Mouse (Mus musculus) macrophage (primary cell): ENCODE results near the gene Zfp763. TPM values are rescaled to one million over a fixed set of nuclear protein-coding genes. Genes with fewer than 3 reads are reported as not detected.
"Not testable (repeated sequence)": the region's sequence is repeated elsewhere in the genome, so short reads cannot be mapped to it uniquely, and the experiment has no call there.

Experiments
- H3K27ac ChIP-seq: fragments of 350-480 bp; formaldehyde crosslinking; 2 replicates; pipeline ENCODE4 v1.9.0; 2021
- H3K36me3 ChIP-seq: fragments of 350-480 bp; formaldehyde crosslinking; 2 replicates; pipeline ENCODE4 v1.9.0; 2021; ENCODE audit errors: inconsistent target
- H3K4me3 ChIP-seq: fragments of 350-480 bp; formaldehyde crosslinking; 2 replicates; pipeline ENCODE4 v1.9.0; 2021; ENCODE audit errors: inconsistent target
- H3K79me2 ChIP-seq: fragments of 350-480 bp; formaldehyde crosslinking; 2 replicates; pipeline ENCODE4 v1.9.0; 2021; ENCODE audit errors: inconsistent target
- WGBS: methylation state at CpG from one replicate; pipeline ENCODE4 v1.1.7; 2026; ENCODE audit warnings: inconsistent platforms; ENCODE audit not compliant: missing documents; 5-methylcytosine and 5-hydroxymethylcytosine counted together
- polyA plus RNA-seq: library from polyadenylated mRNA; stranded (reverse); fragments of 250-400 nt; gene quantifications from 3 replicates; pipeline ENCODE4 v1.2.4, GENCODE M21; 2018; ENCODE audit warnings: inconsistent platforms
- total RNA-seq, 78 experiments: library from RNA; depleted of rRNA; stranded (reverse); fragments of 250-400 nt; gene quantifications; 1 replicate in 9 of 78; 2 replicates in 24 of 78; 3 replicates in 43 of 78; 4 replicates in 2 of 78; pipeline ENCODE4 v1.2.4; 2018; ENCODE audit warnings: inconsistent platforms in 56 of 78

Gene Zfp763
- total RNA-seq (2018; cell fraction: chromatin; rRNA removed): 1 to 10 TPM in 18 of 26 experiments, under 1 TPM in 8; 0.24 to 7.4 (median 1.7) TPM
- 1 to 10 TPM in 18 of 26 experiments, under 1 TPM in 8; 0.23 to 3.7 (median 2.4) TPM for total RNA-seq (2018; cell fraction: cytosol; rRNA removed)
- total RNA-seq (2018; cell fraction: nucleus; rRNA removed): 1 to 10 TPM in 18 of 26 experiments, under 1 TPM in 8; 0.30 to 7.4 (median 1.5) TPM
- 1.9 to 3.2 TPM (median 3.1 TPM) in 3 replicates for polyA plus RNA-seq

DNA sequence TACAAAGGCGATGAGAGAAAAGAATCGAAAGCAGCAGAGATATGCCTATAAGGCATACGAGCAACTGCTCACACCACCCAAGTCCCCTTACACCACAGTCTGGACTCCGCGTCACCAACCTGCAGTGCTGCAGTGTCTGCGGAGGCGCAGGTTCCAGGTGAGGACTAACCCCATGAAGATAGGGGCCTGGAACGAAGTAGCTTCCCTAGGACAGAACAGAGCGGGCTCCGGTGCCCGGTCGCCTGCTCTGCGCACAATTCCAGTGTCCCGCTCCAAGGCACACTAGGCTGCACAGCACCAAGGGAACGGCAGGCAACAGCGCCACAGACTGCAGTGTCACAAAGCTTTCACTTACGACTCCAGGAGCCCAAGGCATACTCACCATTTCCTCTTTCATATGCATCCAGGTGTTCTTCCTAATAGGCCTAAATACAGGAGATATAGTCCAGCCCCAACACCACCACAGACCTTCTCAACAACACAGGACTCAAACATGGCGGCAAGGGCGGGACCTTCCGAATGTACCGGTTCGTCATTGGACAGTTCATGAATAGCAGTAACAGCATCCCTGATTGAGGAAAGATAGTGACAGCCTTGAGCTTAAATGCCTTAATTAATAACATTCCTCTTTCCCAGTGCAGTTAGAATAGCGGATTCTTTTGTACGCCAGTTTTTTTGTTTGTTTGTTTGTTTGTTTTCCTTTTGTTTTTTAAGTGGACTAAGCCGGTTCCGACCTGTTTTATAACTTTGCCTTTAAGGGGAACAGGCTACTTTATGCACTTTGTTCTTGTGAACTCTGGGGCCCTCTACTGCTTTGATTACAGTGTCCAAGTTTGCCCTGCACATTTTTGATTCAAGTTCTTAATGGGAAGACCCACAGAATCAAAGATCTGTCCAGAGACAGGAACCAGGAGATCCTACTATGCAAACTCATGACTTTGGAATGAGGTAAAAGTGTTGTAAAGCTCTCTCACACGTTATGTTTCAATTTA is at the start of gene Zfp763:
Gene Zfp763 (minus strand): TSS at position 503 of the 992 bp plus-strand sequence.
- H3K36me3 ChIP-seq: no peaks in the 10 kb centered on the region
- peak within 1 kb of the TSS; percentile 69 for H3K4me3 ChIP-seq
- 0 out of 2 replicates have a peak within 1 kb of the TSS, but pooled peaks have one; percentile 14 for H3K27ac ChIP-seq
- H3K79me2 ChIP-seq: peaks cover 24% of the 10 kb centered on the region; the same call in 1 of the 2 replicates
- 2% methylated on average over 26 of the region's 27 CpGs for WGBS

- 67% methylated on average over 1 of the region's 1 CpGs for WGBS
- no peak within 1 kb of the TSS for H3K27ac ChIP-seq
- no peaks in the 10 kb centered on the region for H3K36me3 ChIP-seq
- no peaks in the 10 kb centered on the region for H3K79me2 ChIP-seq
- no peak within 1 kb of the TSS for H3K4me3 ChIP-seq
These were observed 34.8 kb upstream of the Zfp763 start, which contains the start of gene 4921501E09Rik for GRCm38 (mm10) chr17:33067958-33068357. Gene 4921501E09Rik, minus strand, starts transcription at chr17:33068058.

DNA sequence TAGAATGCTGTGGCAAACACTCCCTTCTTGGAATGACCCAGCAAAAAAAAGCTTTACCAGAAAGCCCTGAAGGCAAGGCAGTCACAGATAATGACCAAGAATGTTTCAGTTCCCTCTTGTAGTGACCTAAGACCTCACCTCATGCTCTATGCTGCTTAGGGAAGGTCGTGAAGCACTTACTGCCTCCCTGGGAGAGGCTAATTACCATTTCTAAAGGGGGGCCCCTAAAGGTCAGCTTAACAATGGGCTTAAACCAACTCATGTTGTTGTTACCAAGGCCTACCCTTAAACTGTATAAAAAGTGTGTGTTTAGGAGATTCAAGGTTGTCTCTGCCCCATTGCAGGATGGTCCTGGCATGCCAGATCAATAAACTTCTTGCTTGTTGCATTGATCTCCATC is 29.8 kb upstream of the Zfp763 start:
- no peak overlapping the region for H3K4me3 ChIP-seq
- 0% methylated on average over 1 of the region's 1 CpGs for WGBS
- no peaks in the 10 kb centered on the region for H3K36me3 ChIP-seq
- no peaks in the 10 kb centered on the region for H3K79me2 ChIP-seq
- H3K27ac ChIP-seq: no peak overlapping the region

- Histone ChIP-seq H3K27ac (no peak overlapping the region), H3K79me2 (no peaks in the 10 kb centered on the region), H3K36me3 (no peaks in the 10 kb centered on the region), H3K4me3 (no peak overlapping the region)
- 15% methylated on average over 1 of the region's 1 CpGs for whole genome bisulfite sequencing
These were observed 25.6 kb upstream of the Zfp763 start for GRCm38 (mm10) chr17:33058791-33059190.

DNA sequence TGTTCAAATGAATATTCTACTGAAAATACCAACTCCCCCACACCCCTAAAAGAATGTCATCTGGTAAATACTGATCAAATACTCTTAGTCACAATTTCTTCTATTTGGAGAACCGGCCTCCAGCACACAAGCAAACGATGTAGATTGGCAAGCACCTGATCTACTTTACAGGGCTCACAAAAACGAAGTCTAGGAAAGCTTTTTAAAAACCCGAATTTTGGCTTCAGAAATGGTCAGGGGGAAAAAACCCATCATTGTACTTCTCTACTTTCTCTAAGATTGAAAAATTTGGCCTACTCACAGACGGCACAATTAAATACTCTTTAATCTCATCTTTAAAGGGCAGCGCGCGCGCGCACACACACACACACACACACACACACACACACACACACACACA is 826 bp downstream of the Zfp763 start:
- H3K4me3 ChIP-seq: peak overlapping the region; percentile 69
- H3K79me2 ChIP-seq: peaks cover 24% of the 10 kb centered on the region; the same call in 1 of the 2 replicates
- WGBS: 4% methylated on average over 4 of the region's 10 CpGs
- H3K27ac ChIP-seq: no peak overlapping the region
- no peaks in the 10 kb centered on the region for H3K36me3 ChIP-seq

- H3K27ac ChIP-seq, H3K4me3 ChIP-seq, H3K79me2 ChIP-seq: not testable (repeated sequence)
- peaks cover 26% of the 10 kb centered on the region for H3K36me3 ChIP-seq
These were observed 12.8 kb downstream of the Zfp763 start for GRCm38 (mm10) chr17:33020434-33020833.

GRCm38 (mm10) chr17:33008337-33008736 is 24.9 kb downstream of the Zfp763 start:
- H3K4me3 ChIP-seq: no peak overlapping the region
- H3K79me2 ChIP-seq: no peaks in the 10 kb centered on the region
- WGBS: 48% methylated on average over 9 of the region's 9 CpGs
- peaks cover 21% of the 10 kb centered on the region for H3K36me3 ChIP-seq
- H3K27ac ChIP-seq: no peak overlapping the region

DNA sequence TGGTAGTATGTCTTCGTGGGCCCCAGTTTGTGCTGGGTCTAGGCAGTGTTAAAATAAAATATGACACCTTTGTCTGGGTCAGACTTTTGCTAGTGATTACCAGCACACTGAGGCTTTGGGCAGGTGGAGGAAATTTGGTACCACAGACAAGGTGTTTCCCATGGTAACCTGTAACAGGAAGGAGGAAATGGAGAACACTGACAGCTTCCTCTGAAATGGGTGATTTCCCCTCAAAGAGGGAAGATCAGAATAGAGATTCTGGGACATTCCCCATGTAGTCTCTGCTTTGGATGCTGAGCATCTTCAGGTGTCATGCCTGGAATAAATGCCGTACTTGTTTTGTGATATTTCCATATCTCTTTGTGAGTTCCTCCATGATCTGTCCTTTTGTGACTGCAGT is 34.7 kb downstream of the Zfp763 start:
- H3K36me3 ChIP-seq: peaks cover 34% of the 10 kb centered on the region
- 91% methylated on average over 2 of the region's 2 CpGs for WGBS
- H3K27ac ChIP-seq: no peak overlapping the region
- no peak overlapping the region for H3K4me3 ChIP-seq
- H3K79me2 ChIP-seq: peaks cover 63% of the 10 kb centered on the region

DNA sequence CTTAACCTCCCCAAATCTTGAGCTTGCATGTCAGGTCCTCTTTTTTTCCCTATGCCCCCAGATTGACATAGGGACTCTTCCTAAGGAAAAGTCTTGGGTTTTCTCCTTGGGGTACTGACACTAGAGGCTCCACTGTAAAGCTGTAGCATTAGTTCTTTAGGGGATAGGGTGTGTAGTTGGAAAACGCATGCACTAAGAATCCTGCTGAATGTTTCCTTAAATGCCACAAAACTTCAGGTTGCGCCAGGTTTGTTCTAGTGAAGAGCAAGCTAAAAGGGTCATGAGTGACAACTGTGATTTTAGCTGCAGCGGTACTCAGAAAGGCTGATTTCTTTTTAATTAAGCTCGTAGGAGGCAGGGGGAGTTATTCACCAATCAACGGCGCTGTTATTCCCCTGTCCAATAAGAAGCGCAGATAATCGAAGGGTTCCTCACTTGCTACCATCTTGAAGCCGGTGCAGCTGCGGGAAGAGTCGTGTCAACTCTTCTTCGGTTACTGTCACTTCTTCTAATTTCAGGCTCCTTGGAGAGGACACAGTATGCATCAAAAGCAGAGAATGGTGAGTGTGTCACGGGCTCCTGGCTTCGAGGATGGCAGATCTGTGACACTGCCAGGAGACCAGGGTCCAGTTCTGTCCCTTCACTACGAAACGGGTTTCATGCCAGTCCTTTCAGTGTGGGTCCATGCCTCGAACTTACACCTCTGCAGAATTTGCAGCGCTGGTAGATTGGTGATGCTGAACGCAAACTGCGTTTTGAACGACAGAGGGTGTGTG is 40.3 kb downstream of the Zfp763 start, which contains the start of gene Zfp952:
Gene Zfp952 (plus strand): TSS at position 431 of the 776 bp plus-strand sequence.
- Histone ChIP-seq H3K27ac (peak within 1 kb of the TSS; percentile 61), H3K79me2 (peaks cover 41% of the 10 kb centered on the region)

GRCm38 (mm10) chr17:32991965-32992698 is 41.1 kb downstream of the Zfp763 start:
- Histone ChIP-seq H3K27ac (no peak overlapping the region), H3K36me3 (0 out of 2 replicates have a peak, but pooled peaks cover 7% of the 10 kb centered on the region), H3K79me2 (peaks cover 40% of the 10 kb centered on the region), H3K4me3 (peak overlapping the region; percentile 95; the same call in 1 of the 2 replicates)
- 67% methylated on average over 9 of the region's 12 CpGs for WGBS

More for the DNA sequence above, 40.3 kb downstream of the Zfp763 start, which contains the start of gene Zfp952:
- Histone ChIP-seq H3K4me3 (peak within 1 kb of the TSS; percentile 95), H3K36me3 (0 out of 2 replicates have a peak, but pooled peaks cover 7% of the 10 kb centered on the region)
- WGBS: 2% methylated on average over 21 of the region's 21 CpGs

DNA sequence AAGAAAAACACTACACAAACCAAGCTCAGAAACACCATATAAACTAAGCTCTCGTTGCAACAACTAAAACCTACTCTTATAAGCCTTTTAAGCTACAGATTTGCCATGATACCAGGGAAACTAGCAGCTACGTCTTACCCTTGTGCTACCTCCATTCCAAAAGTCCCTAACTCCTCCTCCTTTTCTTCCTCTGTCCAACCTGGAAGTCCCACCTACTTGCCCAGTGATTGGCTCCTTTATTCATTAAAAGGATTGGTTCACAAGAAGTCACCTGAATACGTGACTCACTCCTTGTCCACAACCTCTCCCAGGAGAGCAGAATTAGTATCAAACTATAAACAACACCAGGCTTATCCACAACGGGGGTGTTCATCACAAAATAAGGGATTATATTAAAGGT is 46.9 kb downstream of the Zfp763 start:
- Histone ChIP-seq H3K36me3 (no peaks in the 10 kb centered on the region), H3K27ac (no peak overlapping the region), H3K4me3 (no peak overlapping the region), H3K79me2 (no peaks in the 10 kb centered on the region)
- 80% methylated on average over 4 of the region's 4 CpGs for WGBS

DNA sequence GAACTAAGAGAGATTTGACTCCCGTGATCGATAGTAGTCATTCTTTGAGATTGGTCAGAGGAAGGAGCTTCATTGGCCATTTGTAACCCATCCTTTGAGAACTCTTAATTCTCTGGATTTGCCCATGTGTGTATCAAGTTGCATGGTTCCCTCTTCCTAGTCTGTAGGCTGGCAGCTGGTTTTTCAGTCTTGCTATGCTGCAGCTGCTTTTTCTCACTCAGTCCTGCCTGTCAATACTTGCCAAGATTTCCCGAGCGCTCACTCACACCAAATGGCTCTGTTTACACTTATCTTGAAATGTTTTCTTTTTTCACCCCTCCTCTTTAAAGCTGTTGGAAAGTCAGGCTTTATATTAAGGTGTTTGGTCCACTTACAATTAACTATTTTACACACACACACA is 51.8 kb downstream of the Zfp763 start:
- H3K36me3 ChIP-seq: peaks cover 36% of the 10 kb centered on the region
- no peak overlapping the region for H3K4me3 ChIP-seq
- H3K79me2 ChIP-seq: peaks cover 10% of the 10 kb centered on the region; the same call in 1 of the 2 replicates
- H3K27ac ChIP-seq: no peak overlapping the region
- WGBS: 94% methylated on average over 4 of the region's 4 CpGs
